ENCODE assay signal across 7 mouse cellular contexts in genomic region chr9:65109132-65110072, GRCm38 (mm10). TPM values are rescaled to one million over a fixed set of nuclear protein-coding genes. Genes with fewer than 3 reads are reported as not detected.
DNase-seq lines count a peak whose midpoint lies in the region; ATAC-seq and TF ChIP-seq lines count a peak whose summit lies in the region.

No protein-coding gene starts in this region.

- H3K4me1 ChIP-seq in embryonic facial prominence, embryonic 13.5 days: peaks cover 44% of the 10 kb centered on the region
- peaks cover 41% of the 10 kb centered on the region for H3K4me1 ChIP-seq in intestine, embryonic 14.5 days (replicated peaks; ENCODE audit: control insufficient read depth, insufficient read depth, low read length)
- H3K4me1 ChIP-seq in liver, embryonic 14.5 days (replicated peaks; ENCODE audit: control insufficient read depth in 2 of 2, insufficient read depth in 2 of 2, low read length in 1 of 2): peaks cover 0 to 14% of the 10 kb centered on the region in 2 experiments; a peak in 2 of 4 replicates
- no peaks in the 10 kb centered on the region for H3K4me1 ChIP-seq in thymus, adult 2 months (replicated peaks; ENCODE audit: control insufficient read depth, insufficient read depth, low read length)

- TF ChIP-seq CTCF in liver, embryonic 14.5 days (IDR thresholded peaks at IDR 0.05; ENCODE audit: low read depth): no peak
- no peak for TF ChIP-seq CTCF in thymus, adult 2 months (IDR thresholded peaks at IDR 0.05; ENCODE audit: borderline replicate concordance, control insufficient read depth, extremely low read depth, insufficient read depth, low read length, poor library complexity)

- peak overlapping the region; percentile 20 for H3K4me3 ChIP-seq in embryonic facial prominence, embryonic 13.5 days
- H3K4me3 ChIP-seq in intestine, embryonic 14.5 days (ENCODE audit: low read depth, low read length): no peak overlapping the region
- H3K4me3 ChIP-seq in liver, embryonic 14.5 days (ENCODE audit: insufficient read depth in 1 of 2, low read depth in 2 of 2, low read length in 2 of 2): no peak overlapping the region
- no peak overlapping the region for H3K4me3 ChIP-seq in thymus, adult 2 months (ENCODE audit: control insufficient read depth, insufficient read depth, low read length)

- peak; percentile 59 for DNase-seq in layer of hippocampus, adult 11-12 months (ENCODE audit: low spot score)
- no peak for DNase-seq in layer of hippocampus, adult 9-10 months (ENCODE audit: low spot score)
- DNase-seq in intestine, embryonic 14.5 days (ENCODE audit: low spot score): peak; percentile 75
- DNase-seq in liver, embryonic 14.5 days (ENCODE audit: low read depth in 3 of 3, low spot score in 3 of 3): no peak
- peak; percentile 13 to 37 for DNase-seq in right cerebral cortex, postnatal 36 days (ENCODE audit: low spot score in 2 of 2)
- no peak for DNase-seq in thymus, adult 2 months

- WGBS in embryonic facial prominence, embryonic 13.5 days: 10% methylated on average over 24 of the region's 24 CpGs
- 16% methylated on average over 24 of the region's 24 CpGs for WGBS in intestine, embryonic 14.5 days
- 18% methylated on average over 24 of the region's 24 CpGs for WGBS in liver, embryonic 14.5 days (ENCODE audit: insufficient replicate concordance)
- 55% methylated on average over 24 of the region's 24 CpGs for WGBS in thymus, adult 2 months

- H3K27ac ChIP-seq in embryonic facial prominence, embryonic 13.5 days: peak overlapping the region; percentile 94
- peak overlapping the region; percentile 79 for H3K27ac ChIP-seq in intestine, embryonic 14.5 days (ENCODE audit: low read depth)
- H3K27ac ChIP-seq in liver, embryonic 14.5 days: no peak overlapping the region
- no peak overlapping the region for H3K27ac ChIP-seq in thymus, adult 2 months (ENCODE audit: control insufficient read depth, insufficient read depth, low read length)

- H3K4me2 ChIP-seq in embryonic facial prominence, embryonic 13.5 days: peak overlapping the region; percentile 60
- H3K4me2 ChIP-seq in intestine, embryonic 14.5 days (ENCODE audit: low read length): peak overlapping the region; percentile 38
- H3K4me2 ChIP-seq in liver, embryonic 14.5 days (ENCODE audit: low read depth): peak overlapping the region; percentile 18

- no peak for ATAC-seq in embryonic facial prominence, embryonic 13.5 days (ENCODE audit: insufficient number of reproducible peaks, insufficient read depth, low FRiP score, low TSS enrichment, low read depth)
- ATAC-seq in intestine, embryonic 14.5 days (replicated peaks; ENCODE audit: low FRiP score, low TSS enrichment, low read depth): peak; percentile 62; the same call in 1 of the 2 replicates
- ATAC-seq in liver, embryonic 14.5 days (ENCODE audit: insufficient read depth): no peak

- H3K36me3 ChIP-seq in embryonic facial prominence, embryonic 13.5 days: peaks cover 14% of the 10 kb centered on the region
- peaks cover 22% of the 10 kb centered on the region for H3K36me3 ChIP-seq in intestine, embryonic 14.5 days (ENCODE audit: control insufficient read depth, insufficient read depth, low read length)
- H3K36me3 ChIP-seq in liver, embryonic 14.5 days (replicated peaks; ENCODE audit: control insufficient read depth, insufficient read depth, low read depth): no peaks in the 10 kb centered on the region
- H3K36me3 ChIP-seq in thymus, adult 2 months (ENCODE audit: control insufficient read depth, insufficient read depth, low read length): no peaks in the 10 kb centered on the region

- H3K27me3 ChIP-seq in embryonic facial prominence, embryonic 13.5 days: no peaks in the 10 kb centered on the region
- H3K27me3 ChIP-seq in intestine, embryonic 14.5 days (replicated peaks; ENCODE audit: control insufficient read depth, insufficient read depth, low read length): no peaks in the 10 kb centered on the region
- H3K27me3 ChIP-seq in liver, embryonic 14.5 days (ENCODE audit: control insufficient read depth, insufficient read depth, low read length): peaks cover 12% of the 10 kb centered on the region
- H3K27me3 ChIP-seq in thymus, adult 2 months (ENCODE audit: control insufficient read depth, insufficient read depth, low read length): no peaks in the 10 kb centered on the region; the same call in 1 of the 2 replicates

- no peaks in the 10 kb centered on the region for H3K9me3 ChIP-seq in embryonic facial prominence, embryonic 13.5 days
- no peaks in the 10 kb centered on the region for H3K9me3 ChIP-seq in intestine, embryonic 14.5 days (ENCODE audit: control insufficient read depth, low read length)
- no peaks in the 10 kb centered on the region for H3K9me3 ChIP-seq in liver, embryonic 14.5 days (ENCODE audit: control insufficient read depth, low read length)

- TF ChIP-seq EP300 in liver, embryonic 14.5 days (IDR thresholded peaks at IDR 0.05; ENCODE audit: low read depth): no peak

- H3K9ac ChIP-seq in embryonic facial prominence, embryonic 13.5 days: peak overlapping the region; percentile 66
- H3K9ac ChIP-seq in intestine, embryonic 14.5 days (ENCODE audit: low read length): peak overlapping the region; percentile 27
- H3K9ac ChIP-seq in liver, embryonic 14.5 days (replicated peaks): no peak overlapping the region

- TF ChIP-seq POLR2A in thymus, adult 2 months (IDR thresholded peaks at IDR 0.05; ENCODE audit: control insufficient read depth, extremely low read depth, insufficient read depth, low read length, poor library complexity): no peak

RNA-seq across cellular contexts. Expression of gene Igdcc4, which starts 8.1 kb away (rescaled TPM):
- polyA plus RNA-seq in embryonic facial prominence, embryonic 13.5 days (2015; fragmentation: Nextera tagmentation; extraction: Ambion mirVana): 31.0 and 31.7 TPM in 2 replicates
- 39.6 and 42.2 TPM in 2 replicates for polyA plus RNA-seq in intestine, embryonic 14.5 days (2014; fragmentation: Nextera tagmentation; extraction: Ambion mirVana)
- 4.6 and 4.9 TPM in 2 replicates for polyA plus RNA-seq in liver, embryonic 14.5 days (2012; rRNA removed)
- 4.5 and 5.4 TPM in 2 replicates for polyA plus RNA-seq in liver, embryonic 14.5 days (2014; fragmentation: Nextera tagmentation; extraction: Ambion mirVana)
- polyA plus RNA-seq in thymus, adult 2 months (2012; rRNA removed): 8.9 and 11.7 TPM in 2 replicates

RNA-seq across cellular contexts. Expression of gene Igdcc3, which starts 31.6 kb away (rescaled TPM):
- 2.1 and 3.0 TPM in 2 replicates for polyA plus RNA-seq in embryonic facial prominence, embryonic 13.5 days (2015; fragmentation: Nextera tagmentation; extraction: Ambion mirVana)
- polyA plus RNA-seq in intestine, embryonic 14.5 days (2014; fragmentation: Nextera tagmentation; extraction: Ambion mirVana): 2.7 and 2.9 TPM in 2 replicates
- polyA plus RNA-seq in liver, embryonic 14.5 days (2012; rRNA removed): 0.06 and 0.10 TPM in 2 replicates
- polyA plus RNA-seq in liver, embryonic 14.5 days (2014; fragmentation: Nextera tagmentation; extraction: Ambion mirVana): 0.06 and 0.13 TPM in 2 replicates
- polyA plus RNA-seq in thymus, adult 2 months (2012; rRNA removed): 0.07 and 0.13 TPM in 2 replicates

Comparison
In these comparisons a context has a peak if more than half of its experiments do, and no peak if none do; other contexts are left out.
1. DNase-seq: peak in layer of hippocampus, adult 11-12 months (single experiment), intestine, embryonic 14.5 days (single experiment) and right cerebral cortex, postnatal 36 days (2 of 2); none in layer of hippocampus, adult 9-10 months (single experiment), liver, embryonic 14.5 days (0 of 3) and thymus, adult 2 months (single experiment).
2. H3K27ac ChIP-seq: peak in embryonic facial prominence, embryonic 13.5 days (single experiment) and intestine, embryonic 14.5 days (single experiment); none in liver, embryonic 14.5 days (single experiment) and thymus, adult 2 months (single experiment).
3. Peak in every context shown above with its lines, with median percentiles within 50 percentile points of each other: H3K4me2 ChIP-seq.